Comparison of ENCODE assay signal across 25 mouse cellular contexts in the genomic region with DNA sequence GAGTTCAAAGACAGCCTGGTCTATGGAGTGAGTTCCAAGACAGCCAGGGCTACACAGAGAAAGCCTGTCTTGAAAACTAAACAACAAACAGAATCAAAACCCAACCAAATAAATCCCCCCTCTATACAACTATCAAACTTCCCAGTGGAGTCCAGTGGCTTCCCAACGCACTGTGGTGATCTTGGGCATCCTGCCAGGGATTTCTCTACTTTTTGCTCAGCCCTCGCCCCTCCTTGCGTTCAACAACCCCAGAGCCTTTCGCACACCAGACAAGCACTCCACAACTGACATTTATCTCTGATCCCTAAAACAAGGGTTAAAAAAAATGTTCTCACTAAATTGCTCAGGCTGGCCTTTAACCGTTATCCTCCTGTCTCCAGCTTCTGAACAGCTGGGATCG. TPM values are rescaled to one million over a fixed set of nuclear protein-coding genes. Genes with fewer than 3 reads are reported as not detected.
DNase-seq lines count a peak whose midpoint lies in the region; ATAC-seq and TF ChIP-seq lines count a peak whose summit lies in the region.
"Had no signal": no experiment of that assay in that cellular context is flagged by ENCODE, and none has a peak within 500 bp of the region (broad histone marks: within the 10 kb centered on the region; RNA-seq: fewer than 3 reads in every experiment).

No protein-coding gene starts in this region.

- WGBS in hindbrain, embryonic 13.5 days = 79% methylated on average over 6 of the region's 6 CpGs
- WGBS in hindbrain, embryonic 12.5 days = 87% methylated on average over 6 of the region's 6 CpGs
- WGBS in lung, adult 2 months = 73% methylated on average over 6 of the region's 6 CpGs

- no peak overlapping the region for H3K4me2 ChIP-seq in hindbrain, embryonic 13.5 days
- no peak overlapping the region for H3K4me2 ChIP-seq in hindbrain, embryonic 12.5 days (replicated peaks)
- H3K4me2 ChIP-seq: embryonic facial prominence, embryonic 13.5 days; forebrain, embryonic 12.5 days; forebrain, embryonic 15.5 days; heart, embryonic 12.5 days; heart, embryonic 15.5 days had no signal

- TF ChIP-seq POLR2A in lung, adult 2 months (IDR thresholded peaks at IDR 0.05; ENCODE audit: borderline replicate concordance, extremely low read depth, low read depth, low read length) = no peak

- no peak for TF ChIP-seq CTCF in lung, adult 2 months (IDR thresholded peaks at IDR 0.05; ENCODE audit: insufficient read depth, low read length)

- H3K27me3 ChIP-seq in hindbrain, embryonic 13.5 days = no peaks in the 10 kb centered on the region
- H3K27me3 ChIP-seq in hindbrain, embryonic 12.5 days = no peaks in the 10 kb centered on the region
- H3K27me3 ChIP-seq: embryonic facial prominence, embryonic 13.5 days; forebrain, embryonic 12.5 days; forebrain, embryonic 15.5 days; heart, embryonic 15.5 days had no signal

- no peak for ATAC-seq in hindbrain, embryonic 13.5 days (ENCODE audit: low FRiP score)
- ATAC-seq in hindbrain, embryonic 12.5 days (ENCODE audit: low FRiP score) = no peak
- ATAC-seq: CD4-positive, CD25-positive, alpha-beta regulatory T cell, adult 4 months; forebrain, embryonic 15.5 days; hindbrain, embryonic 16.5 days had no signal

- peaks cover 49% of the 10 kb centered on the region for H3K4me1 ChIP-seq in hindbrain, embryonic 13.5 days (replicated peaks)
- H3K4me1 ChIP-seq in hindbrain, embryonic 12.5 days = peaks cover 15% of the 10 kb centered on the region
- peaks cover 23% of the 10 kb centered on the region for H3K4me1 ChIP-seq in lung, adult 2 months (ENCODE audit: control insufficient read depth, insufficient read depth, low read length)

- peak; percentile 34 to 42 for DNase-seq in kidney, postnatal 4 days
- no peak for DNase-seq in kidney, adult 9 months
- DNase-seq in lung, postnatal 14 days = peak; percentile 19
- no peak for DNase-seq in lung, adult 2 months
- DNase-seq in thymus, postnatal 14 days = no peak
- DNase-seq: cerebellum, adult 11-12 months; cerebellum, adult 8-10 months; cerebellum, postnatal 10 days; cerebellum, postnatal 36 days; embryo, embryonic 11 days; gastrocnemius, postnatal 10 days; heart, adult 11 months; heart, postnatal 10 days; heart, postnatal 36 days had no signal

- no peaks in the 10 kb centered on the region for H3K36me3 ChIP-seq in hindbrain, embryonic 13.5 days
- no peaks in the 10 kb centered on the region for H3K36me3 ChIP-seq in hindbrain, embryonic 12.5 days
- H3K36me3 ChIP-seq: embryonic facial prominence, embryonic 10.5 days; embryonic facial prominence, embryonic 13.5 days; forebrain, embryonic 12.5 days; forebrain, embryonic 15.5 days; heart, embryonic 12.5 days; heart, embryonic 15.5 days had no signal

- H3K9ac ChIP-seq in hindbrain, embryonic 13.5 days = no peak overlapping the region
- no peak overlapping the region for H3K9ac ChIP-seq in hindbrain, embryonic 12.5 days
- H3K9ac ChIP-seq: embryonic facial prominence, embryonic 13.5 days; forebrain, embryonic 15.5 days; heart, embryonic 12.5 days; heart, embryonic 15.5 days had no signal

- 0 out of 2 replicates have a peak overlapping the region, but pooled peaks have one; percentile 78 for H3K27ac ChIP-seq in hindbrain, embryonic 13.5 days
- H3K27ac ChIP-seq in hindbrain, embryonic 12.5 days = no peak overlapping the region
- H3K27ac ChIP-seq: embryonic facial prominence, embryonic 10.5 days; heart, embryonic 15.5 days had no signal

- H3K9me3 ChIP-seq in hindbrain, embryonic 13.5 days = no peaks in the 10 kb centered on the region
- H3K9me3 ChIP-seq in hindbrain, embryonic 12.5 days (replicated peaks) = no peaks in the 10 kb centered on the region
- H3K9me3 ChIP-seq: embryonic facial prominence, embryonic 10.5 days; embryonic facial prominence, embryonic 13.5 days; forebrain, embryonic 12.5 days; forebrain, embryonic 15.5 days; heart, embryonic 15.5 days had no signal

- H3K4me3 ChIP-seq in hindbrain, embryonic 13.5 days = no peak overlapping the region
- H3K4me3 ChIP-seq in hindbrain, embryonic 12.5 days = no peak overlapping the region
- no peak overlapping the region for H3K4me3 ChIP-seq in lung, adult 2 months (replicated peaks; ENCODE audit: extremely low read depth, low read depth, low read length)
- H3K4me3 ChIP-seq: embryonic facial prominence, embryonic 10.5 days; embryonic facial prominence, embryonic 13.5 days; erythroblast, embryonic 14.5 days; forebrain, embryonic 12.5 days; forebrain, embryonic 15.5 days; heart, embryonic 12.5 days; heart, embryonic 15.5 days had no signal

RNA-seq across cellular contexts. Expression of gene Znfx1, which starts 59.9 kb away (rescaled TPM):
- 6.5 and 7.8 TPM in 2 replicates for polyA plus RNA-seq in hindbrain, embryonic 13.5 days (2015; fragmentation: Nextera tagmentation; extraction: Ambion mirVana)
- 9.4 and 9.7 TPM in 2 replicates for polyA plus RNA-seq in hindbrain, embryonic 12.5 days (2016; fragmentation: Nextera tagmentation; extraction: Ambion mirVana)
- polyA plus RNA-seq in lung, adult 2 months (2012; rRNA removed) = 39.4 and 46.6 TPM in 2 replicates

Comparison
In these comparisons a context has a peak if more than half of its experiments do, and no peak if none do; other contexts are left out.
1. DNase-seq: peak in kidney, postnatal 4 days (2 of 2) and lung, postnatal 14 days (single experiment); none in kidney, adult 9 months (single experiment), lung, adult 2 months (single experiment) and thymus, postnatal 14 days (single experiment).